Mouse (Mus musculus): ENCODE results near the gene Otoa. TPM values are rescaled to one million over a fixed set of nuclear protein-coding genes. Genes with fewer than 3 reads are reported as not detected.

Otoa gene
- total RNA-seq, 2 experiments from 2014 or later, result 0.58 to 0.74 TPM

DNA sequence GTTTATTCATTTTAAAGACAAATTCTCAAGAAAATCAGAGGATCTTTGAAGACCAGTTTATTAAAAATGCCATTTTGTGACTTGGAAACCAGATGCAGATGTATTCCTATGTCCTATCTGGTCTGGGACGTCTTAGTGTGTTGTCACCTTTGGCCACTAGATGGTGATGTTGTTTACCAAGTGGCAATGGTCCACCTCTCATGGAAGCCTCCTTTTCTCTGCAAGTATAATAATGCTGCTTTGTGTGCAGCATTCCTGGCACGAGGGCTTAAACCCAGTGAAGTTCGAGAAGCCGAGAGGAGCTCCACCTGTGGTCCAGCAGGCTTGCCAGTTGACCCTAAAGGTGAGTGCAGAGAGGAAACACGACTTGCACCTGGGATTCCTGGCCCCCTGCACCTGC lies 3.6 kb upstream of the Otoa start:
- intact Hi-C loops (cut with DNase I), result loop anchor here (5.0 kb wide), 1 partner anchor 44 kb away; no protein-coding TSS in a partner anchor
- peak; percentile 57 for DNase-seq

- intact Hi-C loops (cut with DNase I), result loop anchor here (10.0 kb wide), 1 partner anchor 553 kb away; no protein-coding TSS in a partner anchor
- DNase-seq, result no peak
Observed at GRCm38 (mm10) chr7:121081816-121082215, 366 bp downstream of the Otoa start.

- intact Hi-C loops (cut with DNase I), result loop anchor here (10.0 kb wide), 1 partner anchor 552 kb away; no protein-coding TSS in a partner anchor
- DNase-seq, result peak; percentile 92
Observed at GRCm38 (mm10) chr7:121082949-121083513, 1.6 kb downstream of the Otoa start.

DNA sequence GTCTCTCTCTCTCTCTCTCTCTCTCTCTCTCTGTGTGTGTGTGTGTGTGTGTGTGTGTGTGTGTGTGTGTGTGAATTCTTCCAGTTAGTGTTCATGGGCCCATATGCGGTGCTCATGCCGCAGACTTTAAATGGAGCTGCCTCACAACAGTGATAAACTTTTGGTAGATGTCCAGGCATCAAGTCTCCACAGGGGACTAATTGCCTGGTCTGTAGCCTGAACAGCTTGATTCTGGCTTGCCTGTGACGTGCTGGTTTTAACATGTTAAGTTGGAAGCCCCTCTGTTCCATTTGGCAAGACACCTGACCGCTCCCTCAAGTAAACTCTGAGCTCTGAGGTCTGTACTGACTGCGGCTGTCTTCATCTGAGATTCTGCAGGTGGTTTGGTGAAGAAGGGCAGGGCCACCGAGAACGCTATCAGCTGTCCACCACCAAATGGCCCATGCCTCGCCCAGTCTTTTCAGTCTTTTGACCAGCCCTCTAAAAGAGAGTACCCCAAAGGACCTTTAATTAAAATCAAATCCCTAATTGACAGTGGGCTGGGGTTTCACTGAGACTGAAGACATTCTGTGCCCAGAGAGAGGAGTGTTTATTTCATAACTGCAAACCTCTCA lies 3.5 kb downstream of the Otoa start:
- peak; percentile 48 for DNase-seq
- intact Hi-C loops (cut with DNase I), result loop anchor here (10.0 kb wide), 1 partner anchor 550 kb away; no protein-coding TSS in a partner anchor

GRCm38 (mm10) chr7:121085500-121085899 lies 4.0 kb downstream of the Otoa start:
- intact Hi-C loops (cut with DNase I), result loop anchor here (10.0 kb wide), 1 partner anchor 549 kb away; no protein-coding TSS in a partner anchor

DNA sequence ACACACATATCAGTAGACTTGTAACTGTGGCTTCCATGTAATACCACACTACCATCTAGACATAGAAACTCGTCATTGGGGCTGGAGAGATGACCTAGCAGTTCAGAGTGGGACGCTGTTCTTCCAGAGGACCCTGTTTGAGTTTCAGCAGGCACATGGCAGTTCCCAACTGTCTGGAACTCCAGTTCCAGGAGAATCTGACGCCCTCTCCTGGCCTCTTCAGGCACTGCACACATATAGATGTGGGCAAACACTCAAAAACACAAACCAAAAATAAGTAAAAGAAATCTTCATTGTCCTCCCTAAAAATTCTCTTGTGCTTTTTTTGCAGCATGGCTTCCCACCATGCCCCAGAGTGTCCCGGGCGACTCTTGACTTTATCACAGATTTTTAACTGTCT lies 7.3 kb downstream of the Otoa start:
- no peak for DNase-seq
- intact Hi-C loops (cut with DNase I), result loop anchor here (10.0 kb wide), 1 partner anchor 546 kb away; no protein-coding TSS in a partner anchor

More at GRCm38 (mm10) chr7:121085500-121085899, 4.0 kb downstream of the Otoa start:
- DNase-seq, result peak; percentile 48

DNA sequence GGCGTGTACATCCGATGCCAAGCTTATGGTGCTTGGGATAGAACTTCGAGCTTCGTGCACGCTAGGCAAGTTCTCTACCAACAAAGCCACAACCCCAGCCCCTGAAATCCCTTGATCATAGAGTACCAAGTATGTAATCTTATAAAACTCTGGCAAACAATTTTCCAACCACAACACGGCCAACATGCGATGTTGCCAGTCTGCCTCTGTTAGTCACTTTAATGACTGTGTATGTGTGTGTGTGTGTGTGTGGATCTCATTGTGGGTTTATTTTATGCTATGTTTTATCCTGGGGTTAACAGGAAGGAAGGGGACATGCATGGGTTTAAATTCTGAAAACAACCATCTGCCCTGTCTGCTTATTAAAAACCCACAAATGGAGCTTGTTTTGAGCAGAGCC lies 9.3 kb downstream of the Otoa start:
- intact Hi-C loops (cut with DNase I), result no loop called here
- no peak for DNase-seq

- intact Hi-C loops (cut with DNase I), result no loop called here
- DNase-seq, result no peak
Observed at GRCm38 (mm10) chr7:121093026-121093425, 11.6 kb downstream of the Otoa start.

GRCm38 (mm10) chr7:121098614-121099389 lies 17.4 kb downstream of the Otoa start:
- no peak for DNase-seq
- intact Hi-C loops (cut with DNase I), result no loop called here

DNA sequence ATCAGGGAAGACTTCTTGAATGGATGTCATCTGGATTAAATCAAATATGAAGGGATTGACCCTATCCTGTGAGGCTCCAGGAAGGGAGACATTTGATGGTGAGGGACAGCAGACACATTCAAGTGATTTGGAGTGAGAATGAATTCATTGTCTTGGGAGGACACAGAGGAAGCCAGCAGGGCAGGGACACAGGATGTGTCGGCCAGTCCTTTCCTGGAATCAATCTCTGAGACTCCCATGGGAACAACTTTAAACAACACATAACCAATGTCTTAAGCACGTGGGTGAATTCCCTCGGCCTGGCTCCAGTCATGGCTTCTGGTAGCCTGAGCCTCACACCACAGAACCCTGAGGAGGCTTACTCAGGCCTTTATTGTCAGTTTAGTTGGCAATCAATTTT lies 26.4 kb downstream of the Otoa start:
- no peak for DNase-seq
- intact Hi-C loops (cut with DNase I), result no loop called here

- intact Hi-C loops (cut with DNase I), result no loop called here
- no peak for DNase-seq
Observed at GRCm38 (mm10) chr7:121111321-121111720, 29.9 kb downstream of the Otoa start.

- intact Hi-C loops (cut with DNase I), result no loop called here
- DNase-seq, result no peak
Observed at GRCm38 (mm10) chr7:121111762-121112161, 30.3 kb downstream of the Otoa start.

- DNase-seq, result peak; percentile 86
- intact Hi-C loops (cut with DNase I), result loop anchor here (5.0 kb wide), 1 partner anchor 43 kb away; no protein-coding TSS in a partner anchor
Observed at GRCm38 (mm10) chr7:121120143-121120818, 38.8 kb downstream of the Otoa start.

- DNase-seq, result no peak
- intact Hi-C loops (cut with DNase I), result no loop called here
Observed at GRCm38 (mm10) chr7:121130837-121131236, 49.4 kb downstream of the Otoa start.

GRCm38 (mm10) chr7:121141274-121141673 lies 59.8 kb downstream of the Otoa start:
- DNase-seq, result no peak
- intact Hi-C loops (cut with DNase I), result no loop called here

DNA sequence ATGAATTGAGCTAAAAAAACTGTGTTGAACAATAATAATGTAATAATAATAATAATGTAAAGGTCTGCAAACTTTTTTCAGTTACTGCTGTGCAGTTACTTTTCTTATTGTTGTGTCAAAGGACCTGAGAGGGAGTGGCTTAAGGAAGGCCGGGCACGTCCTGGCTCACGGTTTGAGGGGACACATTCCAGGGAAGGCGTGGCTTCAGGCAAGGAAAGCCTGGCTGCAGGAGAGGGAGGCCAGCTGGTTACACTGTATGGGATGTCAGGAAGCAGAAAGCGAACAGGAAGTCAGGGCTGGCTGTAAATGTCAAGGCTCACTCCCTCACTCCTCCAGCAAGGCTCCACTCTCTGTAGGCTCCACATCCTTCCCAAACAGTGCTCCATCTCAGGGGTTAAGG lies 69.2 kb downstream of the Otoa start:
- DNase-seq, result no peak
- intact Hi-C loops (cut with DNase I), result no loop called here

GRCm38 (mm10) chr7:121152186-121152585 lies 70.7 kb downstream of the Otoa start:
- intact Hi-C loops (cut with DNase I), result no loop called here
- DNase-seq, result no peak

GRCm38 (mm10) chr7:121165616-121166015 lies 84.2 kb downstream of the Otoa start:
- intact Hi-C loops (cut with DNase I), result loop anchor here (10.0 kb wide), 1 partner anchor 229 kb away; the partner anchor contains the start of gene Hs3st2
- DNase-seq, result peak; percentile 56

DNA sequence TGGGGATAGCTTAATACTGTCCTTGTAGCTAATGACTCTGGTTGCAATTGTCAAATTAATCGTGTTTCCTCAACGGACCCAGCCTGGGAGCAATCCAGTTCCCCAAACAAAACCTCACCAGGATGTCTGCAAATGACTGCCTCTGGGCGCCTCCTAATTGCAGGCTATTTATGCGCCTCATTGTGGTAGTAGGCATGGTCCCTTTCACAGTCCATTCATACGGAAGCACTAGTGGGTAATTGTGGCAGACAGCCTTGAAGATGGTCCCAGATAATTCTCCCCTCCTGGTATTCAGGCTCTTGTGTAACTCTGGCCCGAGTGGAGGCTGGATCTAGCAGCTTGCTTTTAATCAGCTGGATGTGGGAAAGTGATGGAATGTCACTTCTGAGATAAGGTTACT lies 90.4 kb downstream of the Otoa start:
- intact Hi-C loops (cut with DNase I), result no loop called here
- DNase-seq, result peak; percentile 3

DNA sequence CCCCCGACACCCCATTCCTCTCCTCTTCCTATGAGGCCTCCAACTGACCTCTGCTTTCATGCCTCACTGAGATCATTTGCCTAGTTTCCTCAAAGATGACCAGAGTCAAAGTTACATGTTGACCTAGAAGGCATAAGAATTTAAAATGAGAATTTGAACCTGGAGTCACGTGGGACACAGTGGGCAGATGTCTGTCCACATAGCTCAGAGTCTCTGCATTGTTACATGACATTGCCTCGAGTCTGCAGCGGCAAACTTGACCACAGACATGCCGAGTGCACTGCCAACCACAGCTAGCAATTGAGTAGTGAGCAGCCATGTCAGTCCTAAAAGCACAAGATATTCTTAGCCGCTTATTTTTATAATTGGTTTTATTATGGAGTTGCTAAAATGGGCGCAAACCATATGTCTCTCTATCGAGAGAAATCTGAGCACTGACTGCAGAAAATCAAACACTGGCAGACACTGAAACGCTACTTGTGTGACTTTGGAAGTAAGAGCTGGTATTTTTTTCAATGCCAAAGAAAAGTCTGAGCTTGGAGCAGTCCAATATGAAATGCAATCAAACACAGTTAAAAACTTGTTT lies 105.8 kb downstream of the Otoa start:
- intact Hi-C loops (cut with DNase I), result no loop called here
- DNase-seq, result no peak

Data from left cerebral cortex, postnatal 4 days (tissue).